Mouse (Mus musculus): Measurements from ENCODE around the gene Atp4b. TPM values are rescaled to one million over a fixed set of nuclear protein-coding genes. Genes with fewer than 3 reads are reported as not detected.

Gene Atp4b
- polyA plus RNA-seq, 1 experiment from 2014 or later = not detected

- no peak for ATAC-seq (ENCODE audit: low FRiP score, low read depth)
- H3K4me2 ChIP-seq (replicated peaks) = no peak overlapping the region
- H3K27ac ChIP-seq = no peak overlapping the region
- no peaks in the 10 kb centered on the region for H3K9me3 ChIP-seq
- H3K27me3 ChIP-seq = 0 out of 2 replicates have a peak, but pooled peaks cover 6% of the 10 kb centered on the region
- no peaks in the 10 kb centered on the region for H3K36me3 ChIP-seq
- H3K9ac ChIP-seq = no peak overlapping the region
- WGBS = 52% methylated on average over 12 of the region's 12 CpGs
- no peaks in the 10 kb centered on the region for H3K4me1 ChIP-seq
- H3K4me3 ChIP-seq = no peak overlapping the region
Measured at GRCm38 (mm10) chr8:13413823-13414390, 17.3 kb upstream of the Atp4b start.

- Histone ChIP-seq H3K9ac (no peak overlapping the region), H3K27ac (no peak overlapping the region), H3K27me3 (0 out of 2 replicates have a peak, but pooled peaks cover 6% of the 10 kb centered on the region), H3K4me2 (replicated peaks) (no peak overlapping the region), H3K9me3 (no peaks in the 10 kb centered on the region), H3K36me3 (no peaks in the 10 kb centered on the region), H3K4me1 (no peaks in the 10 kb centered on the region), H3K4me3 (no peak overlapping the region)
- ATAC-seq (ENCODE audit: low FRiP score, low read depth) = no peak
- WGBS = 57% methylated on average over 13 of the region's 13 CpGs
Measured at GRCm38 (mm10) chr8:13412891-13413558, 16.4 kb upstream of the Atp4b start.

GRCm38 (mm10) chr8:13411597-13411996 is 15.0 kb upstream of the Atp4b start:
- Histone ChIP-seq H3K4me3 (no peak overlapping the region), H3K9ac (no peak overlapping the region), H3K9me3 (no peaks in the 10 kb centered on the region), H3K4me1 (no peaks in the 10 kb centered on the region), H3K27me3 (0 out of 2 replicates have a peak, but pooled peaks cover 6% of the 10 kb centered on the region), H3K27ac (no peak overlapping the region), H3K36me3 (no peaks in the 10 kb centered on the region), H3K4me2 (replicated peaks) (no peak overlapping the region)
- 31% methylated on average over 6 of the region's 6 CpGs for WGBS
- no peak; the same call in 1 of the 2 replicates for ATAC-seq (ENCODE audit: low FRiP score, low read depth)

- whole genome bisulfite sequencing = 83% methylated on average over 5 of the region's 5 CpGs
- Histone ChIP-seq H3K36me3 (no peaks in the 10 kb centered on the region), H3K9me3 (no peaks in the 10 kb centered on the region), H3K9ac (no peak overlapping the region), H3K4me3 (no peak overlapping the region), H3K27ac (no peak overlapping the region), H3K4me1 (no peaks in the 10 kb centered on the region), H3K27me3 (no peaks in the 10 kb centered on the region), H3K4me2 (replicated peaks) (no peak overlapping the region)
- ATAC-seq (ENCODE audit: low FRiP score, low read depth) = no peak
Measured at GRCm38 (mm10) chr8:13406011-13406410, 9.4 kb upstream of the Atp4b start.

- Histone ChIP-seq H3K9ac (no peak within 1 kb of the TSS), H3K27me3 (no peaks in the 10 kb centered on the region), H3K27ac (no peak within 1 kb of the TSS), H3K4me1 (no peaks in the 10 kb centered on the region), H3K4me3 (no peak within 1 kb of the TSS), H3K9me3 (no peaks in the 10 kb centered on the region), H3K4me2 (replicated peaks) (no peak within 1 kb of the TSS), H3K36me3 (no peaks in the 10 kb centered on the region)
- WGBS = 71% methylated on average over 5 of the region's 5 CpGs
- ATAC-seq (ENCODE audit: low FRiP score, low read depth) = no peak
Measured at GRCm38 (mm10) chr8:13404666-13405131, 8.1 kb upstream of the Atp4b start, which contains the start of gene Grk1. Gene Grk1 (plus strand): TSS chr8:13405081.

- Histone ChIP-seq H3K9ac (no peak overlapping the region), H3K36me3 (no peaks in the 10 kb centered on the region), H3K27ac (no peak overlapping the region), H3K4me2 (replicated peaks) (no peak overlapping the region), H3K4me3 (no peak overlapping the region), H3K27me3 (no peaks in the 10 kb centered on the region), H3K9me3 (no peaks in the 10 kb centered on the region), H3K4me1 (no peaks in the 10 kb centered on the region)
- no peak for ATAC-seq (ENCODE audit: low FRiP score, low read depth)
- 69% methylated on average over 6 of the region's 6 CpGs for WGBS
Measured at GRCm38 (mm10) chr8:13403517-13403916, 6.9 kb upstream of the Atp4b start.

- 93% methylated on average over 7 of the region's 7 CpGs for WGBS
- H3K9ac ChIP-seq = no peak overlapping the region
Measured at GRCm38 (mm10) chr8:13393869-13394268, 2.8 kb downstream of the Atp4b start.

GRCm38 (mm10) chr8:13388744-13389143 is 7.9 kb downstream of the Atp4b start:
- Histone ChIP-seq H3K27me3 (no peaks in the 10 kb centered on the region), H3K4me3 (no peak overlapping the region), H3K4me1 (no peaks in the 10 kb centered on the region), H3K9ac (no peak overlapping the region), H3K27ac (no peak overlapping the region), H3K4me2 (replicated peaks) (no peak overlapping the region), H3K36me3 (no peaks in the 10 kb centered on the region), H3K9me3 (no peaks in the 10 kb centered on the region)
- WGBS = 71% methylated on average over 2 of the region's 2 CpGs
- no peak for ATAC-seq (ENCODE audit: low FRiP score, low read depth)

More at GRCm38 (mm10) chr8:13393869-13394268, 2.8 kb downstream of the Atp4b start:
- Histone ChIP-seq H3K4me2 (replicated peaks) (no peak overlapping the region), H3K27ac (no peak overlapping the region), H3K36me3 (no peaks in the 10 kb centered on the region), H3K9me3 (no peaks in the 10 kb centered on the region), H3K27me3 (no peaks in the 10 kb centered on the region), H3K4me3 (no peak overlapping the region), H3K4me1 (no peaks in the 10 kb centered on the region)
- no peak for ATAC-seq (ENCODE audit: low FRiP score, low read depth)

GRCm38 (mm10) chr8:13387728-13388127 is 8.9 kb downstream of the Atp4b start:
- ATAC-seq (ENCODE audit: low FRiP score, low read depth) = no peak
- no peak overlapping the region for H3K27ac ChIP-seq
- no peaks in the 10 kb centered on the region for H3K36me3 ChIP-seq
- H3K9me3 ChIP-seq = 0 out of 2 replicates have a peak, but pooled peaks cover 4% of the 10 kb centered on the region
- WGBS = 76% methylated on average over 8 of the region's 8 CpGs
- no peak overlapping the region for H3K4me3 ChIP-seq
- H3K4me2 ChIP-seq (replicated peaks) = no peak overlapping the region
- no peak overlapping the region for H3K9ac ChIP-seq
- H3K4me1 ChIP-seq = no peaks in the 10 kb centered on the region
- no peaks in the 10 kb centered on the region for H3K27me3 ChIP-seq

- peaks cover 3% of the 10 kb centered on the region; the same call in 1 of the 2 replicates for H3K36me3 ChIP-seq
Measured at GRCm38 (mm10) chr8:13386366-13386765, 10.3 kb downstream of the Atp4b start.

GRCm38 (mm10) chr8:13382999-13383398 is 13.6 kb downstream of the Atp4b start:
- H3K36me3 ChIP-seq = peaks cover 31% of the 10 kb centered on the region
- no peak overlapping the region for H3K27ac ChIP-seq
- no peak overlapping the region for H3K4me3 ChIP-seq
- no peaks in the 10 kb centered on the region for H3K27me3 ChIP-seq
- no peak for ATAC-seq (ENCODE audit: low FRiP score, low read depth)
- H3K9me3 ChIP-seq = 0 out of 2 replicates have a peak, but pooled peaks cover 4% of the 10 kb centered on the region
- no peak overlapping the region for H3K9ac ChIP-seq
- no peaks in the 10 kb centered on the region for H3K4me1 ChIP-seq
- WGBS = 87% methylated on average over 4 of the region's 4 CpGs
- no peak overlapping the region for H3K4me2 ChIP-seq (replicated peaks)

More at GRCm38 (mm10) chr8:13386366-13386765, 10.3 kb downstream of the Atp4b start:
- no peaks in the 10 kb centered on the region for H3K27me3 ChIP-seq
- H3K9ac ChIP-seq = no peak overlapping the region
- H3K27ac ChIP-seq = no peak overlapping the region
- ATAC-seq (ENCODE audit: low FRiP score, low read depth) = no peak
- no peak overlapping the region for H3K4me3 ChIP-seq
- 0 out of 2 replicates have a peak, but pooled peaks cover 4% of the 10 kb centered on the region for H3K9me3 ChIP-seq
- no peaks in the 10 kb centered on the region for H3K4me1 ChIP-seq
- WGBS = 78% methylated on average over 13 of the region's 13 CpGs
- H3K4me2 ChIP-seq (replicated peaks) = no peak overlapping the region

GRCm38 (mm10) chr8:13382536-13382935 is 14.1 kb downstream of the Atp4b start:
- Histone ChIP-seq H3K27me3 (no peaks in the 10 kb centered on the region), H3K9ac (no peak overlapping the region), H3K27ac (no peak overlapping the region), H3K36me3 (peaks cover 33% of the 10 kb centered on the region), H3K9me3 (0 out of 2 replicates have a peak, but pooled peaks cover 4% of the 10 kb centered on the region), H3K4me3 (no peak overlapping the region), H3K4me2 (replicated peaks) (no peak overlapping the region), H3K4me1 (no peaks in the 10 kb centered on the region)
- WGBS = 83% methylated on average over 3 of the region's 3 CpGs
- no peak for ATAC-seq (ENCODE audit: low FRiP score, low read depth)

Data from limb, embryonic 13.5 days (tissue).